Mouse (Mus musculus) lung, embryonic 15.5 days (tissue): ENCODE results near the gene Sept4. TPM values are rescaled to one million over a fixed set of nuclear protein-coding genes. Genes with fewer than 3 reads are reported as not detected.

Experiments
- ATAC-seq: fragments of 200-750 bp; cut with Nextera tagmentation; 2 replicates; pipeline ENCODE4 v1.8.0; 2017; ENCODE audit warnings: moderate number of reproducible peaks, borderline replicate concordance; ENCODE audit not compliant: low FRiP score, low TSS enrichment; ENCODE audit errors: extremely low read depth
- H3K27ac ChIP-seq: fragments of 300-500 bp; sonication (generic); 2 replicates; pipeline ENCODE4 v1.5.1; 2015; ENCODE audit warnings: moderate library complexity, mild to moderate bottlenecking, inconsistent platforms
- H3K27me3 ChIP-seq: fragments of 300-500 bp; sonication (generic); 2 replicates; pipeline ENCODE4 v1.6.1; 2015; ENCODE audit warnings: inconsistent platforms
- H3K36me3 ChIP-seq: fragments of 300-500 bp; sonication (generic); 2 replicates; pipeline ENCODE4 v1.6.1; 2015; ENCODE audit warnings: inconsistent platforms
- H3K4me1 ChIP-seq: fragments of 300-500 bp; sonication (generic); 2 replicates; pipeline ENCODE4 v1.6.1; 2015; ENCODE audit warnings: inconsistent platforms
- H3K4me2 ChIP-seq: fragments of 300-500 bp; sonication (generic); 2 replicates; pipeline ENCODE4 v1.6.1; 2015; ENCODE audit warnings: inconsistent platforms, mild to moderate bottlenecking, moderate library complexity
- H3K4me3 ChIP-seq: fragments of 300-500 bp; sonication (generic); 2 replicates; pipeline ENCODE4 v1.5.1; 2015; ENCODE audit warnings: mild to moderate bottlenecking, inconsistent platforms
- H3K9ac ChIP-seq: fragments of 300-500 bp; sonication (generic); 2 replicates; pipeline ENCODE4 v1.6.1; 2015; ENCODE audit warnings: inconsistent platforms
- H3K9me3 ChIP-seq: fragments of 300-500 bp; sonication (generic); 2 replicates; pipeline ENCODE4 v1.6.1; 2016; ENCODE audit warnings: inconsistent platforms
- WGBS: fragments of 180-500 bp; shearing (Covaris S2); methylation state at CpG from one replicate; pipeline ENCODE4 v1.1.7; 2015; 5-methylcytosine and 5-hydroxymethylcytosine counted together
- polyA plus RNA-seq: library from polyadenylated mRNA; unstranded; fragments of >200 nt; fragmentation: Nextera tagmentation; extraction: Ambion mirVana; gene quantifications from 2 replicates; pipeline ENCODE4 v1.2.1, GENCODE M21; 2015

Gene Sept4
- polyA plus RNA-seq, 1 experiment from 2014 or later: 85.6 TPM

GRCm38 (mm10) chr11:87611547-87611946 lies 42.8 kb downstream of the Sept4 start:
- Histone ChIP-seq H3K27ac (no peak overlapping the region), H3K9ac (no peak overlapping the region), H3K27me3 (no peaks in the 10 kb centered on the region), H3K4me1 (no peaks in the 10 kb centered on the region), H3K4me3 (no peak overlapping the region), H3K36me3 (peaks cover 95% of the 10 kb centered on the region), H3K9me3 (no peaks in the 10 kb centered on the region), H3K4me2 (no peak overlapping the region)
- no peak for ATAC-seq
- WGBS: 67% methylated on average over 9 of the region's 9 CpGs

- no peak for ATAC-seq
- WGBS: 82% methylated on average over 7 of the region's 7 CpGs
These were observed 45.3 kb downstream of the Sept4 start for GRCm38 (mm10) chr11:87613972-87614371.

GRCm38 (mm10) chr11:87615551-87615950 lies 46.8 kb downstream of the Sept4 start:
- Histone ChIP-seq H3K9ac (no peak overlapping the region), H3K27me3 (no peaks in the 10 kb centered on the region), H3K9me3 (peaks cover 5% of the 10 kb centered on the region; the same call in 1 of the 2 replicates), H3K4me2 (no peak overlapping the region), H3K36me3 (peaks cover 74% of the 10 kb centered on the region), H3K4me3 (no peak overlapping the region), H3K27ac (no peak overlapping the region), H3K4me1 (no peaks in the 10 kb centered on the region)
- ATAC-seq: no peak
- 89% methylated on average over 5 of the region's 5 CpGs for WGBS

More at GRCm38 (mm10) chr11:87613972-87614371, 45.3 kb downstream of the Sept4 start:
- Histone ChIP-seq H3K27ac (no peak overlapping the region), H3K36me3 (peaks cover 88% of the 10 kb centered on the region), H3K4me2 (no peak overlapping the region), H3K9me3 (peaks cover 5% of the 10 kb centered on the region; the same call in 1 of the 2 replicates), H3K27me3 (no peaks in the 10 kb centered on the region), H3K4me1 (no peaks in the 10 kb centered on the region), H3K9ac (no peak overlapping the region), H3K4me3 (no peak overlapping the region)

GRCm38 (mm10) chr11:87615952-87616351 lies 47.2 kb downstream of the Sept4 start:
- Histone ChIP-seq H3K27ac (no peak overlapping the region), H3K4me1 (no peaks in the 10 kb centered on the region), H3K27me3 (no peaks in the 10 kb centered on the region), H3K9me3 (peaks cover 5% of the 10 kb centered on the region; the same call in 1 of the 2 replicates), H3K36me3 (peaks cover 70% of the 10 kb centered on the region), H3K9ac (no peak overlapping the region), H3K4me2 (no peak overlapping the region), H3K4me3 (no peak overlapping the region)
- WGBS: 100% methylated on average over 2 of the region's 2 CpGs
- no peak for ATAC-seq

GRCm38 (mm10) chr11:87616790-87617474 lies 48.2 kb downstream of the Sept4 start, which contains the start of gene Hsf5:
Hsf5 (plus strand) TSS chr11:87617164.
- H3K36me3 ChIP-seq: peaks cover 62% of the 10 kb centered on the region
- no peak; the same call in none of the 2 replicates for ATAC-seq
- H3K4me2 ChIP-seq: no peak within 1 kb of the TSS
- H3K4me1 ChIP-seq: no peaks in the 10 kb centered on the region
- no peak within 1 kb of the TSS for H3K4me3 ChIP-seq
- H3K27me3 ChIP-seq: no peaks in the 10 kb centered on the region
- H3K9ac ChIP-seq: no peak within 1 kb of the TSS
- peaks cover 5% of the 10 kb centered on the region; the same call in 1 of the 2 replicates for H3K9me3 ChIP-seq
- WGBS: 87% methylated on average over 68 of the region's 69 CpGs
- H3K27ac ChIP-seq: no peak within 1 kb of the TSS

GRCm38 (mm10) chr11:87617606-87618005 lies 48.9 kb downstream of the Sept4 start:
- Histone ChIP-seq H3K4me1 (no peaks in the 10 kb centered on the region), H3K36me3 (peaks cover 61% of the 10 kb centered on the region), H3K9ac (no peak overlapping the region), H3K27ac (no peak overlapping the region), H3K4me2 (no peak overlapping the region), H3K9me3 (peaks cover 5% of the 10 kb centered on the region; the same call in 1 of the 2 replicates), H3K4me3 (no peak overlapping the region), H3K27me3 (no peaks in the 10 kb centered on the region)
- ATAC-seq: peak; percentile 49; the same call in 1 of the 2 replicates
- WGBS: 92% methylated on average over 32 of the region's 32 CpGs

- WGBS: 64% methylated on average over 4 of the region's 4 CpGs
- H3K27ac ChIP-seq: no peak overlapping the region
- no peak for ATAC-seq
These were observed 54.5 kb downstream of the Sept4 start for GRCm38 (mm10) chr11:87623160-87623559.

GRCm38 (mm10) chr11:87629859-87630258 lies 61.2 kb downstream of the Sept4 start:
- Histone ChIP-seq H3K9ac (no peak overlapping the region), H3K4me1 (no peaks in the 10 kb centered on the region), H3K36me3 (0 out of 2 replicates have a peak, but pooled peaks cover 3% of the 10 kb centered on the region), H3K27me3 (no peaks in the 10 kb centered on the region), H3K4me3 (no peak overlapping the region), H3K27ac (no peak overlapping the region), H3K4me2 (no peak overlapping the region), H3K9me3 (no peaks in the 10 kb centered on the region)
- 20% methylated on average over 10 of the region's 10 CpGs for WGBS
- no peak for ATAC-seq

More at GRCm38 (mm10) chr11:87623160-87623559, 54.5 kb downstream of the Sept4 start:
- H3K4me1 ChIP-seq: no peaks in the 10 kb centered on the region
- peaks cover 30% of the 10 kb centered on the region for H3K36me3 ChIP-seq
- no peaks in the 10 kb centered on the region for H3K27me3 ChIP-seq
- H3K9ac ChIP-seq: no peak overlapping the region
- no peak overlapping the region for H3K4me3 ChIP-seq
- no peak overlapping the region for H3K4me2 ChIP-seq
- H3K9me3 ChIP-seq: no peaks in the 10 kb centered on the region

- ATAC-seq: no peak
- H3K9ac ChIP-seq: peak overlapping the region; percentile 45
- no peaks in the 10 kb centered on the region for H3K36me3 ChIP-seq
- H3K27ac ChIP-seq: no peak overlapping the region; the same call in 1 of the 2 replicates
- WGBS: 19% methylated on average over 2 of the region's 2 CpGs
- H3K4me2 ChIP-seq: peak overlapping the region; percentile 77
- H3K4me1 ChIP-seq: no peaks in the 10 kb centered on the region
- peak overlapping the region; percentile 46 for H3K4me3 ChIP-seq
- no peaks in the 10 kb centered on the region for H3K9me3 ChIP-seq
- no peaks in the 10 kb centered on the region for H3K27me3 ChIP-seq
These were observed 70.1 kb downstream of the Sept4 start for GRCm38 (mm10) chr11:87638793-87639192.

- H3K4me2 ChIP-seq: peak overlapping the region; percentile 77
- peak overlapping the region; percentile 45 for H3K9ac ChIP-seq
- no peaks in the 10 kb centered on the region for H3K9me3 ChIP-seq
- under 1% methylated on average over 29 of the region's 29 CpGs for WGBS
- ATAC-seq: peak; percentile 83
- H3K36me3 ChIP-seq: no peaks in the 10 kb centered on the region
- peak overlapping the region; percentile 46 for H3K4me3 ChIP-seq
- no peaks in the 10 kb centered on the region for H3K4me1 ChIP-seq
- H3K27ac ChIP-seq: no peak overlapping the region; the same call in 1 of the 2 replicates
- no peaks in the 10 kb centered on the region for H3K27me3 ChIP-seq
These were observed 70.5 kb downstream of the Sept4 start for GRCm38 (mm10) chr11:87639206-87639605.
